Mouse (Mus musculus) ES-E14 (cell line): ENCODE results near the gene Eif4ebp2.

Experiments
- CHD2 ChIP-seq: IDR thresholded peaks from 2 replicates; pipeline ENCODE4 v1.6.1; 2014; ENCODE audit warnings: mild to moderate bottlenecking, low read depth, low read length, inconsistent platforms
- HCFC1 ChIP-seq: IDR thresholded peaks from 2 replicates; pipeline ENCODE4 v1.6.1; 2012; ENCODE audit warnings: low read length, inconsistent platforms, borderline replicate concordance; ENCODE audit not compliant: insufficient read depth
- MAFK ChIP-seq: IDR thresholded peaks from 2 replicates; pipeline ENCODE4 v1.6.1; 2014; ENCODE audit warnings: mild to moderate bottlenecking, low read depth, low read length, inconsistent platforms; ENCODE audit not compliant: insufficient read depth
- ZC3H11A ChIP-seq: IDR thresholded peaks from 2 replicates; pipeline ENCODE4 v1.6.1; 2012; ENCODE audit warnings: low read depth, mild to moderate bottlenecking, inconsistent platforms, low read length, borderline replicate concordance
- ZNF384 ChIP-seq: IDR thresholded peaks from 2 replicates; pipeline ENCODE4 v1.6.1; 2012; ENCODE audit warnings: low read depth, low read length, inconsistent platforms

DNA sequence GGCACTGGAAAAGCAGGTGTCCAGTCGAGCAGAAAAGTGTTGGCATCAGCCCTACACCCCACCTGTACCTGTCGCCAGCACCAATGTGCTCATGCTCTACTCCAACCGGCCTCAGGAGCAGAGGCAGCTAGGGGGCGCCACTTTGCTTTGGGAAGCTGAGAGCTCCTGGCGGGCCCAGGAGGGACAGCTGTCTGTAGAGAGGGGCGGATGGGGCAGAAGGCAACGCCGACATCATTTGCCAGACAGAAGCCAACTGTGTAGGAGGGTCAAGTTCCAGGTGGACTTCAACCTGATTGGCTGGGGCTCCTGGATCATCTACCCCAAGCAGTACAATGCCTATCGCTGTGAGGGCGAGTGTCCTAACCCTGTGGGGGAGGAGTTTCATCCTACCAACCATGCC lies 29.2 kb downstream of the Eif4ebp2 start:
- TF ChIP-seq ZNF384 (no peak), MAFK (no peak), CHD2 (no peak), HCFC1 (no peak), ZC3H11A (no peak)
